Mouse (Mus musculus) mammary gland, adult 2 months (tissue): ENCODE results near the gene Cd300ld4. TPM values are rescaled to one million over a fixed set of nuclear protein-coding genes. Genes with fewer than 3 reads are reported as not detected.

Experiments
- polyA plus RNA-seq: library from polyadenylated mRNA; depleted of rRNA; stranded (reverse); fragments of >200 nt; gene quantifications from 2 replicates; pipeline ENCODE4 v1.2.3, GENCODE M21; 2012; ENCODE audit warnings: low replicate concordance; rRNA removed

The Cd300ld4 gene
- 8.4 and 32.3 TPM in 2 replicates for polyA plus RNA-seq

GRCm38 (mm10) chr11:115026912-115027311 lies at the start of gene Cd300ld4:
TSS of gene Cd300ld4 (minus strand) at chr11:115027012.

DNA sequence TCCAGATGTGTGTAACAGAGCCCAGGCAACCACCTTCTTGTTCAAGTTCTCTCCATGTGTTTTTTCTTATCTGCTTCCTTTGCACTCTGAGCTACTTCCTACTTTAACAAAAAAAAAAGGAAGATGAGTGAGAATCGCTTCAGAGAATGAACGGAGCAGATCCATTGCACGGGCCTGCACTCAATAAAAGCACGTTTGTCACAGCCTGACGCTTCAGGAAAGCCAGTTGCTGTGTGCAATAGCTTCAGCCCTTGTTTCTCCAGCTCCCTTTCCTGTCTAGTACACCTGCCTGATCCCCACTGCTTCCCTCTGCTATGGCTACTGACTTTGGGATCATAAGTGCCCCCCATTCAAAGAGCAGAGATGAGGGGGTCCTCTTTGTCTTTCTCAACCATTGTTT lies 35.3 kb upstream of the Cd300ld4 start, which contains the start of gene Cd300e:
Cd300e (minus strand) TSS at position 101 of the 400 bp plus-strand sequence.

GRCm38 (mm10) chr11:115048259-115048658 lies 21.4 kb upstream of the Cd300ld4 start, which contains the start of gene Cd300ld3:
TSS of gene Cd300ld3 (minus strand) at chr11:115048409.

DNA sequence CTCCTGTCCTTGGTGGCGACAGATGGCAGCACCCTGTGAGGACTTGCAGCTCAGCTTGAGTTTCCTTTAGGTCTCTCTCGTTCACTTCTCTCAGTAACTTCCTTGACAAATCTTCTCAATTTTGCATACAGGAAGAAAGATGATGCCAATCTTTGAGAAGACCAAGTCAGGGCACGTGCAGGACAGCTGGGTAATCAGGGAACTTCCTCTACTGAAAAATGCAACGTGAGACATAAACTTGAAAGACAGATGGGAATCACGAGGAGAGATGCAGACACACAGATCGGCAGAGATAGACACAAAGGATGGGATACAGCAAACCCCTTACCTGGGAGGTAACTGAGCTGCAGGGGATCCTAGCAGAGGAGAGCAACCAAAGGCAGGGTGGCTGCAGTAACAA lies 10.9 kb upstream of the Cd300ld4 start, which contains the start of gene Cd300ld5:
Cd300ld5 (minus strand) TSS at position 101 of the 400 bp plus-strand sequence.

GRCm38 (mm10) chr11:115016093-115016492 lies 10.7 kb downstream of the Cd300ld4 start, which contains the start of gene Cd300ld2:
TSS of gene Cd300ld2 (minus strand) at chr11:115016193.

GRCm38 (mm10) chr11:115001474-115002040 lies 25.3 kb downstream of the Cd300ld4 start, which contains the start of gene Cd300c2:
TSS of gene Cd300c2 (minus strand) at chr11:115001880.

DNA sequence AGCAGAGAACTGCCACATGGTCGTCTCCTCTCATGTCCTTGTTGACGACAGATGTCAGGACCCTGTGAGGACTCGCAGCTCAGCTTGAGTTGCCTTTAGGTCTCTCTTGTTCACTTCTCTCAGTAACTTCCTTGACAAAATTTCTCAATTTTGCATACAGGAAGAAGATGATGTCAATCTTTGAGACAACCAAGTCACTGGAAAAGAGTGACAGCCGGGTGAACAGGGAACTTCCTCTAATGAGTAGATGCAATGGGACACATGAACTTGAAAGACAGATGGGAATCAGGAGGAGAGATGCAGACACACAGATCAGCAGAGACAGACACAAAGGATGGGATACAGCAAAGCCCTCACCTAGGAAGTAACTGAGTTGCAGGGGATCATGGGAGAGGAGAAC lies 37.0 kb downstream of the Cd300ld4 start, which contains the start of gene Cd300ld:
Cd300ld (minus strand) TSS at position 130 of the 400 bp plus-strand sequence.

Other genes with a start within 250 kb of the Cd300ld4 start
- gene Btbd17, start 231.1 kb downstream of the Cd300ld4 start, polyA plus RNA-seq: 1.3 and 3.0 TPM in 2 replicates
- not detected in 2 replicates for gene Gpr142, start 228.1 kb downstream of the Cd300ld4 start, polyA plus RNA-seq
- gene Gprc5c, start 175.9 kb downstream of the Cd300ld4 start, polyA plus RNA-seq: 37.4 and 56.3 TPM in 2 replicates
- 2.2 and 3.9 TPM in 2 replicates for gene Cd300a, start 137.0 kb downstream of the Cd300ld4 start, polyA plus RNA-seq
- gene Cd300lb, start 92.6 kb downstream of the Cd300ld4 start, polyA plus RNA-seq: 2.9 and 6.2 TPM in 2 replicates
- 4.5 and 5.2 TPM in 2 replicates for gene Cd300c, start 57.9 kb downstream of the Cd300ld4 start, polyA plus RNA-seq
- 4.0 and 8.5 TPM in 2 replicates for gene Cd300ld, start 37.1 kb downstream of the Cd300ld4 start, polyA plus RNA-seq
- gene Cd300c2, start 25.1 kb downstream of the Cd300ld4 start, polyA plus RNA-seq: 7.9 and 11.0 TPM in 2 replicates
- 2.8 and 5.3 TPM in 2 replicates for gene Cd300ld2, start 10.8 kb downstream of the Cd300ld4 start, polyA plus RNA-seq
- 20.6 and 34.4 TPM in 2 replicates for gene Cd300ld5, start 10.8 kb upstream of the Cd300ld4 start, polyA plus RNA-seq
- 72.5 and 131 TPM in 2 replicates for gene Cd300ld3, start 21.4 kb upstream of the Cd300ld4 start, polyA plus RNA-seq
- gene Cd300e, start 35.2 kb upstream of the Cd300ld4 start, polyA plus RNA-seq: 0.13 and 0.66 TPM in 2 replicates
- gene Rab37, start 64.4 kb upstream of the Cd300ld4 start, polyA plus RNA-seq: 4.9 and 6.1 TPM in 2 replicates
- 3.5 and 3.7 TPM in 2 replicates for gene Cd300lf, start 107.0 kb upstream of the Cd300ld4 start, polyA plus RNA-seq
- 42.0 and 64.9 TPM in 2 replicates for gene Slc9a3r1, start 136.3 kb upstream of the Cd300ld4 start, polyA plus RNA-seq
- 22.5 TPM in 2 replicates for gene Tmem104, start 160.5 kb upstream of the Cd300ld4 start, polyA plus RNA-seq
- gene Nat9, start 160.8 kb upstream of the Cd300ld4 start, polyA plus RNA-seq: 21.1 and 25.5 TPM in 2 replicates
- 0.11 and 0.59 TPM in 2 replicates for gene Grin2c, start 240.2 kb upstream of the Cd300ld4 start, polyA plus RNA-seq